Mouse (Mus musculus): ENCODE results near the gene Setd2. TPM values are rescaled to one million over a fixed set of nuclear protein-coding genes. Genes with fewer than 3 reads are reported as not detected.

The Setd2 gene
- total and polyA plus RNA-seq, 3 experiments = 28.2 to 105 (median 59.2) TPM

- no peak overlapping the region for H3K27ac ChIP-seq (ENCODE audit: control insufficient read depth, low read depth, low read length)
- TF ChIP-seq POLR2AphosphoS2 (IDR thresholded peaks at IDR 0.05; ENCODE audit: low read length) = no peak
- no peak for TF ChIP-seq MYC (IDR thresholded peaks at IDR 0.05; ENCODE audit: low read depth, low read length)
- TF ChIP-seq E2F4 (IDR thresholded peaks at IDR 0.05; ENCODE audit: borderline replicate concordance, low read depth, low read length) = no peak
- TF ChIP-seq CTCF (IDR thresholded peaks at IDR 0.05 in 2 of 3, conservative IDR thresholded peaks at IDR 0.05 in 1 of 3; ENCODE audit: control insufficient read depth in 1 of 3, insufficient read depth in 1 of 3, low read depth in 2 of 3, low read length in 3 of 3, poor library complexity in 1 of 3, severe bottlenecking in 1 of 3) = no peak
- TF ChIP-seq MAX (IDR thresholded peaks at IDR 0.05; ENCODE audit: low read length) = no peak
- no peak for TF ChIP-seq NELFE (IDR thresholded peaks at IDR 0.05; ENCODE audit: low read depth, low read length)
- TF ChIP-seq BHLHE40 (IDR thresholded peaks at IDR 0.05; ENCODE audit: borderline replicate concordance, low read depth, low read length) = no peak
- TF ChIP-seq MYB (IDR thresholded peaks at IDR 0.05; ENCODE audit: low read depth, low read length) = no peak
- no peak for TF ChIP-seq ELF1 (IDR thresholded peaks at IDR 0.05; ENCODE audit: low read depth, low read length)
- no peak for TF ChIP-seq CHD2 (IDR thresholded peaks at IDR 0.05; ENCODE audit: low read length)
- TF ChIP-seq NRF1 (IDR thresholded peaks at IDR 0.05; ENCODE audit: insufficient read depth, low read depth, low read length, poor library complexity, severe bottlenecking) = no peak
- TF ChIP-seq MXI1 (IDR thresholded peaks at IDR 0.05; ENCODE audit: low read depth, low read length) = no peak
- no peak for TF ChIP-seq ZKSCAN1 (IDR thresholded peaks at IDR 0.05; ENCODE audit: low read depth, low read length)
- TF ChIP-seq GABPA (IDR thresholded peaks at IDR 0.05; ENCODE audit: low read depth, low read length) = no peak
- TF ChIP-seq POLR2AphosphoS5 (IDR thresholded peaks at IDR 0.05; ENCODE audit: borderline replicate concordance, low read depth, low read length) = no peak
- TF ChIP-seq ZNF384 (IDR thresholded peaks at IDR 0.05; ENCODE audit: low read depth, low read length) = no peak
- TF ChIP-seq ETS1 (IDR thresholded peaks at IDR 0.05; ENCODE audit: low read depth, low read length) = no peak
- TF ChIP-seq MAZ (IDR thresholded peaks at IDR 0.05; ENCODE audit: low read depth, low read length) = no peak
- no peak for TF ChIP-seq KAT2A (conservative IDR thresholded peaks at IDR 0.05; ENCODE audit: low read depth, low read length)
- no peak for TF ChIP-seq SMC3 (IDR thresholded peaks at IDR 0.05; ENCODE audit: low read depth, low read length)
- H3K4me1 ChIP-seq (ENCODE audit: control insufficient read depth in 1 of 2, insufficient read depth in 2 of 2, low read length in 2 of 2) = no peaks in the 10 kb centered on the region
- H3K9me3 ChIP-seq (replicated peaks; ENCODE audit: insufficient read depth, low read length) = no peaks in the 10 kb centered on the region
- H3K79me2 ChIP-seq (ENCODE audit: control insufficient read depth, insufficient read depth, low read length, poor library complexity) = peaks cover 10% of the 10 kb centered on the region; the same call in 1 of the 2 replicates
- no peak overlapping the region for H3K4me3 ChIP-seq (ENCODE audit: control insufficient read depth in 1 of 2, insufficient read depth in 1 of 2, low read depth in 2 of 2, low read length in 2 of 2)
- no peak overlapping the region for H3K9ac ChIP-seq (ENCODE audit: control insufficient read depth, low read depth, low read length, poor library complexity, severe bottlenecking)
- no peak for DNase-seq (ENCODE audit: low read depth, low spot score)
- no peaks in the 10 kb centered on the region for H3K27me3 ChIP-seq (ENCODE audit: control insufficient read depth in 1 of 2, insufficient read depth in 2 of 2, low read length in 2 of 2)
- peaks cover 0 to 30% of the 10 kb centered on the region in 2 experiments; a peak in 2 of 4 replicates for H3K36me3 ChIP-seq (ENCODE audit: control insufficient read depth in 1 of 2, insufficient read depth in 2 of 2, low read length in 2 of 2)
Observed at GRCm38 (mm10) chr9:110583521-110583920, 51.1 kb downstream of the Setd2 start.

GRCm38 (mm10) chr9:110611471-110611870, 79.1 kb downstream of the Setd2 start:
- DNase-seq (ENCODE audit: low read depth, low spot score) = no peak
- Histone ChIP-seq H3K79me2 (ENCODE audit: control insufficient read depth, insufficient read depth, low read length, poor library complexity) (no peaks in the 10 kb centered on the region), H3K36me3 (ENCODE audit: control insufficient read depth in 1 of 2, insufficient read depth in 2 of 2, low read length in 2 of 2) (peaks cover 0 to 25% of the 10 kb centered on the region in 2 experiments; a peak in 2 of 4 replicates), H3K9me3 (replicated peaks; ENCODE audit: insufficient read depth, low read length) (no peaks in the 10 kb centered on the region), H3K9ac (ENCODE audit: control insufficient read depth, low read depth, low read length, poor library complexity, severe bottlenecking) (no peak overlapping the region), H3K4me3 (ENCODE audit: control insufficient read depth in 1 of 2, insufficient read depth in 1 of 2, low read depth in 2 of 2, low read length in 2 of 2) (no peak overlapping the region), H3K27me3 (ENCODE audit: control insufficient read depth in 1 of 2, insufficient read depth in 2 of 2, low read length in 2 of 2) (no peaks in the 10 kb centered on the region), H3K4me1 (ENCODE audit: control insufficient read depth in 1 of 2, insufficient read depth in 2 of 2, low read length in 2 of 2) (no peaks in the 10 kb centered on the region), H3K27ac (ENCODE audit: control insufficient read depth, low read depth, low read length) (no peak overlapping the region)
- TF ChIP-seq SMC3 (IDR thresholded peaks at IDR 0.05; ENCODE audit: low read depth, low read length) = no peak
- TF ChIP-seq NELFE (IDR thresholded peaks at IDR 0.05; ENCODE audit: low read depth, low read length) = no peak
- no peak for TF ChIP-seq TCF12 (IDR thresholded peaks at IDR 0.05; ENCODE audit: low read depth, low read length)
- no peak for TF ChIP-seq ELF1 (IDR thresholded peaks at IDR 0.05; ENCODE audit: low read depth, low read length)
- TF ChIP-seq CHD2 (IDR thresholded peaks at IDR 0.05; ENCODE audit: low read length) = no peak
- no peak for TF ChIP-seq MXI1 (IDR thresholded peaks at IDR 0.05; ENCODE audit: low read depth, low read length)
- no peak for TF ChIP-seq POLR2AphosphoS5 (IDR thresholded peaks at IDR 0.05; ENCODE audit: borderline replicate concordance, low read depth, low read length)
- TF ChIP-seq HCFC1 (IDR thresholded peaks at IDR 0.05; ENCODE audit: low read depth, low read length) = no peak
- TF ChIP-seq RCOR1 (IDR thresholded peaks at IDR 0.05; ENCODE audit: low read depth, low read length) = no peak
- TF ChIP-seq POLR2AphosphoS2 (IDR thresholded peaks at IDR 0.05; ENCODE audit: low read length) = no peak
- no peak for TF ChIP-seq USF1 (IDR thresholded peaks at IDR 0.05; ENCODE audit: low read depth, low read length)
- no peak for TF ChIP-seq MAX (IDR thresholded peaks at IDR 0.05; ENCODE audit: low read length)
- no peak for TF ChIP-seq POLR2A (IDR thresholded peaks at IDR 0.05; ENCODE audit: control insufficient read depth in 1 of 2, insufficient read depth in 1 of 2, low read depth in 1 of 2, low read length in 2 of 2, poor library complexity in 1 of 2)
- no peak for TF ChIP-seq JUND (IDR thresholded peaks at IDR 0.05; ENCODE audit: low read depth, low read length)
- no peak for TF ChIP-seq ZKSCAN1 (IDR thresholded peaks at IDR 0.05; ENCODE audit: low read depth, low read length)

Measured in MEL (cell line).